Mouse (Mus musculus) midbrain, embryonic 12.5 days (tissue): ENCODE data around the gene Gm5447. TPM values are rescaled to one million over a fixed set of nuclear protein-coding genes. Genes with fewer than 3 reads are reported as not detected.

Experiments
- ATAC-seq: fragments of 200-750 bp; cut with Nextera tagmentation; 2 replicates; pipeline ENCODE4 v1.8.0; 2017; ENCODE audit warnings: low read depth, moderate TSS enrichment, moderate library complexity; ENCODE audit not compliant: low FRiP score
- H3K27ac ChIP-seq: fragments of 300-500 bp; sonication (generic); replicated peaks from 2 replicates; pipeline ENCODE4 v1.5.1; 2016; ENCODE audit warnings: mild to moderate bottlenecking
- H3K27me3 ChIP-seq: fragments of 300-500 bp; sonication (generic); 2 replicates; pipeline ENCODE4 v1.6.1; 2016; ENCODE audit warnings: mild to moderate bottlenecking
- H3K36me3 ChIP-seq: fragments of 300-500 bp; sonication (generic); 2 replicates; pipeline ENCODE4 v1.6.1; 2016
- H3K4me1 ChIP-seq: fragments of 300-500 bp; sonication (generic); 2 replicates; pipeline ENCODE4 v1.6.1; 2016
- H3K4me2 ChIP-seq: fragments of 300-500 bp; sonication (generic); replicated peaks from 2 replicates; pipeline ENCODE4 v1.6.1; 2016; ENCODE audit warnings: mild to moderate bottlenecking, moderate library complexity
- H3K4me3 ChIP-seq: fragments of 300-500 bp; sonication (generic); 2 replicates; pipeline ENCODE4 v1.5.1; 2016; ENCODE audit warnings: mild to moderate bottlenecking
- H3K9ac ChIP-seq: fragments of 300-500 bp; sonication (generic); replicated peaks from 2 replicates; pipeline ENCODE4 v1.6.1; 2016; ENCODE audit warnings: mild to moderate bottlenecking, moderate library complexity
- H3K9me3 ChIP-seq: fragments of 300-500 bp; sonication (generic); 2 replicates; pipeline ENCODE4 v1.6.1; 2016; ENCODE audit warnings: mild to moderate bottlenecking
- WGBS: fragments of 180-500 bp; shearing (Covaris S2); methylation state at CpG from one replicate; pipeline ENCODE4 v1.1.7; 2016; 5-methylcytosine and 5-hydroxymethylcytosine counted together
- polyA plus RNA-seq: library from polyadenylated mRNA; unstranded; fragments of >200 nt; fragmentation: Nextera tagmentation; extraction: Ambion mirVana; gene quantifications from 2 replicates; pipeline ENCODE4 v1.2.1, GENCODE M21; 2016

The Gm5447 gene
- polyA plus RNA-seq: 0.13 TPM in 2 replicates

- H3K9ac ChIP-seq: peak within 1 kb of the TSS; percentile 77
- H3K36me3 ChIP-seq: no peaks in the 10 kb centered on the region
- H3K4me2 ChIP-seq: peak within 1 kb of the TSS; percentile 66
- WGBS: under 1% methylated on average over 54 of the region's 54 CpGs
- no peaks in the 10 kb centered on the region for H3K9me3 ChIP-seq
- peak; percentile 98 for ATAC-seq
- H3K4me3 ChIP-seq: peak within 1 kb of the TSS; percentile 87
- H3K4me1 ChIP-seq: peaks cover 7% of the 10 kb centered on the region; the same call in 1 of the 2 replicates
- no peaks in the 10 kb centered on the region; the same call in 1 of the 2 replicates for H3K27me3 ChIP-seq
- peak within 1 kb of the TSS; percentile 84 for H3K27ac ChIP-seq
Observed at GRCm38 (mm10) chr13:30973501-30974246, at the start of gene Gm5447, which contains the start of gene Exoc2. Gm5447 (plus strand) TSS chr13:30974204. Exoc2 (minus strand) TSS chr13:30974093.

- Histone ChIP-seq H3K9me3 (no peaks in the 10 kb centered on the region), H3K4me1 (no peaks in the 10 kb centered on the region), H3K27ac (no peak overlapping the region), H3K36me3 (0 out of 2 replicates have a peak, but pooled peaks cover 6% of the 10 kb centered on the region), H3K27me3 (no peaks in the 10 kb centered on the region), H3K4me3 (no peak overlapping the region), H3K9ac (no peak overlapping the region), H3K4me2 (no peak overlapping the region)
- WGBS: 82% methylated on average over 6 of the region's 6 CpGs
- no peak for ATAC-seq
Observed at GRCm38 (mm10) chr13:30924269-30924668, 49.7 kb upstream of the Gm5447 start.

GRCm38 (mm10) chr13:30929119-30929518 lies 44.9 kb upstream of the Gm5447 start:
- H3K36me3 ChIP-seq: 0 out of 2 replicates have a peak, but pooled peaks cover 6% of the 10 kb centered on the region
- WGBS: 90% methylated on average over 2 of the region's 2 CpGs
- no peaks in the 10 kb centered on the region for H3K4me1 ChIP-seq
- H3K9ac ChIP-seq: no peak overlapping the region
- H3K4me2 ChIP-seq: no peak overlapping the region
- no peak for ATAC-seq
- no peaks in the 10 kb centered on the region for H3K27me3 ChIP-seq
- H3K9me3 ChIP-seq: no peaks in the 10 kb centered on the region
- no peak overlapping the region for H3K27ac ChIP-seq
- H3K4me3 ChIP-seq: no peak overlapping the region

- Histone ChIP-seq H3K36me3 (no peaks in the 10 kb centered on the region), H3K4me3 (no peak overlapping the region), H3K9ac (no peak overlapping the region), H3K4me2 (no peak overlapping the region), H3K9me3 (no peaks in the 10 kb centered on the region), H3K27ac (no peak overlapping the region), H3K4me1 (no peaks in the 10 kb centered on the region), H3K27me3 (no peaks in the 10 kb centered on the region)
- WGBS: 85% methylated on average over 4 of the region's 4 CpGs
- no peak for ATAC-seq
Observed at GRCm38 (mm10) chr13:30931613-30932012, 42.4 kb upstream of the Gm5447 start.

- no peak overlapping the region for H3K4me3 ChIP-seq
- H3K4me2 ChIP-seq: no peak overlapping the region
- no peaks in the 10 kb centered on the region for H3K36me3 ChIP-seq
- H3K9me3 ChIP-seq: no peaks in the 10 kb centered on the region
- no peak for ATAC-seq
- H3K4me1 ChIP-seq: no peaks in the 10 kb centered on the region
- no peaks in the 10 kb centered on the region for H3K27me3 ChIP-seq
- H3K27ac ChIP-seq: no peak overlapping the region
- H3K9ac ChIP-seq: no peak overlapping the region
- WGBS: 84% methylated on average over 6 of the region's 6 CpGs
Observed at GRCm38 (mm10) chr13:30932972-30933371, 41.0 kb upstream of the Gm5447 start.

GRCm38 (mm10) chr13:30945788-30946187 lies 28.2 kb upstream of the Gm5447 start:
- no peak overlapping the region for H3K9ac ChIP-seq
- ATAC-seq: no peak
- H3K27me3 ChIP-seq: no peaks in the 10 kb centered on the region
- no peak overlapping the region for H3K4me2 ChIP-seq
- H3K4me1 ChIP-seq: no peaks in the 10 kb centered on the region
- no peak overlapping the region for H3K27ac ChIP-seq
- H3K4me3 ChIP-seq: no peak overlapping the region
- H3K36me3 ChIP-seq: peaks cover 4% of the 10 kb centered on the region; the same call in 1 of the 2 replicates
- H3K9me3 ChIP-seq: no peaks in the 10 kb centered on the region

- Histone ChIP-seq H3K9me3 (no peaks in the 10 kb centered on the region), H3K4me1 (no peaks in the 10 kb centered on the region), H3K27ac (no peak overlapping the region), H3K36me3 (peaks cover 4% of the 10 kb centered on the region; the same call in 1 of the 2 replicates), H3K4me3 (no peak overlapping the region), H3K4me2 (no peak overlapping the region), H3K27me3 (no peaks in the 10 kb centered on the region), H3K9ac (no peak overlapping the region)
- WGBS: 98% methylated on average over 15 of the region's 15 CpGs
- no peak for ATAC-seq
Observed at GRCm38 (mm10) chr13:30947129-30947528, 26.9 kb upstream of the Gm5447 start.

- Histone ChIP-seq H3K27ac (no peak within 1 kb of the TSS), H3K27me3 (no peaks in the 10 kb centered on the region), H3K36me3 (peaks cover 4% of the 10 kb centered on the region; the same call in 1 of the 2 replicates), H3K9me3 (no peaks in the 10 kb centered on the region), H3K9ac (no peak within 1 kb of the TSS), H3K4me2 (no peak within 1 kb of the TSS), H3K4me1 (no peaks in the 10 kb centered on the region), H3K4me3 (no peak within 1 kb of the TSS)
- ATAC-seq: no peak
- 94% methylated on average over 11 of the region's 11 CpGs for WGBS
Observed at GRCm38 (mm10) chr13:30947540-30947939, 26.5 kb upstream of the Gm5447 start, which contains the start of gene Hus1b. Hus1b (minus strand) TSS chr13:30947759.

GRCm38 (mm10) chr13:30949181-30949580 lies 24.8 kb upstream of the Gm5447 start:
- Histone ChIP-seq H3K4me1 (no peaks in the 10 kb centered on the region), H3K4me3 (no peak overlapping the region), H3K9me3 (no peaks in the 10 kb centered on the region), H3K27me3 (no peaks in the 10 kb centered on the region), H3K9ac (no peak overlapping the region), H3K27ac (no peak overlapping the region), H3K4me2 (no peak overlapping the region), H3K36me3 (peaks cover 4% of the 10 kb centered on the region; the same call in 1 of the 2 replicates)
- WGBS: 96% methylated on average over 9 of the region's 9 CpGs
- ATAC-seq: no peak

GRCm38 (mm10) chr13:30952044-30952443 lies 22.0 kb upstream of the Gm5447 start:
- H3K27me3 ChIP-seq: no peaks in the 10 kb centered on the region
- no peak overlapping the region for H3K4me2 ChIP-seq
- ATAC-seq: no peak
- H3K27ac ChIP-seq: no peak overlapping the region
- H3K4me1 ChIP-seq: no peaks in the 10 kb centered on the region
- H3K36me3 ChIP-seq: peaks cover 4% of the 10 kb centered on the region; the same call in 1 of the 2 replicates
- WGBS: 92% methylated on average over 2 of the region's 2 CpGs
- H3K9me3 ChIP-seq: no peaks in the 10 kb centered on the region
- H3K9ac ChIP-seq: no peak overlapping the region
- H3K4me3 ChIP-seq: no peak overlapping the region

- Histone ChIP-seq H3K4me2 (no peak overlapping the region), H3K9me3 (no peaks in the 10 kb centered on the region), H3K4me1 (no peaks in the 10 kb centered on the region), H3K4me3 (no peak overlapping the region), H3K27me3 (no peaks in the 10 kb centered on the region), H3K9ac (no peak overlapping the region), H3K36me3 (no peaks in the 10 kb centered on the region), H3K27ac (no peak overlapping the region)
- WGBS: 84% methylated on average over 1 of the region's 1 CpGs
- no peak for ATAC-seq
Observed at GRCm38 (mm10) chr13:30953580-30953979, 20.4 kb upstream of the Gm5447 start.

- 92% methylated on average over 2 of the region's 2 CpGs for WGBS
- H3K9me3 ChIP-seq: no peaks in the 10 kb centered on the region
- no peaks in the 10 kb centered on the region for H3K27me3 ChIP-seq
Observed at GRCm38 (mm10) chr13:30960714-30961113, 13.3 kb upstream of the Gm5447 start.

More at GRCm38 (mm10) chr13:30960714-30961113, 13.3 kb upstream of the Gm5447 start:
- no peak overlapping the region for H3K4me3 ChIP-seq
- ATAC-seq: no peak
- H3K4me1 ChIP-seq: peaks cover 8% of the 10 kb centered on the region; the same call in 1 of the 2 replicates
- H3K27ac ChIP-seq: no peak overlapping the region
- no peak overlapping the region for H3K4me2 ChIP-seq
- H3K36me3 ChIP-seq: no peaks in the 10 kb centered on the region
- no peak overlapping the region for H3K9ac ChIP-seq
